Mouse (Mus musculus): ENCODE measurements at regions not wholly inside any gene's neighbourhood (a gene's known extent, or its start where the extent isn't known, plus 50 kb on each side); places are given as distances from the start of the nearest gene placed in this dataset.
"Not testable (repeated sequence)": the region's sequence is repeated elsewhere in the genome, so short reads cannot be mapped to it uniquely, and the experiment has no call there.

GRCm38 (mm10) chr2:133748493-133748892 lies 196.5 kb downstream of the Bmp2 start:
- DNase-seq, result no peak

GRCm38 (mm10) chr2:133749846-133750637 lies 198.1 kb downstream of the Bmp2 start:
- no peak for DNase-seq

- DNase-seq, result no peak
Measured at GRCm38 (mm10) chr2:133754088-133754487, 202.1 kb downstream of the Bmp2 start.

GRCm38 (mm10) chr2:133761496-133761895 lies 209.5 kb downstream of the Bmp2 start:
- no peak for DNase-seq

GRCm38 (mm10) chr2:133768546-133768945 lies 216.6 kb downstream of the Bmp2 start:
- no peak for DNase-seq

- DNase-seq, result no peak
Measured at GRCm38 (mm10) chr2:133783588-133784342, 231.8 kb downstream of the Bmp2 start.

- DNase-seq, result no peak
Measured at GRCm38 (mm10) chr2:133791031-133791430, 239.1 kb downstream of the Bmp2 start.

- DNase-seq, result no peak
Measured at GRCm38 (mm10) chr2:133793293-133793692, 241.3 kb downstream of the Bmp2 start.

GRCm38 (mm10) chr2:133802666-133803065 lies 250.7 kb downstream of the Bmp2 start:
- DNase-seq, result no peak

GRCm38 (mm10) chr2:133821418-133821817 lies 269.5 kb downstream of the Bmp2 start:
- DNase-seq, result no peak

- no peak for DNase-seq
Measured at GRCm38 (mm10) chr2:133829406-133829805, 277.4 kb downstream of the Bmp2 start.

- no peak for DNase-seq
Measured at GRCm38 (mm10) chr2:133850485-133850884, 298.5 kb downstream of the Bmp2 start.

- not testable (repeated sequence) for DNase-seq
Measured at GRCm38 (mm10) chr2:133874982-133875381, 323.0 kb downstream of the Bmp2 start.

GRCm38 (mm10) chr2:133883682-133884081 lies 331.7 kb downstream of the Bmp2 start:
- DNase-seq, result no peak

GRCm38 (mm10) chr2:133906269-133906668 lies 354.3 kb downstream of the Bmp2 start:
- no peak for DNase-seq

Data from liver (tissue).